Mouse (Mus musculus): ENCODE measurements around the gene Nrip1.

- TF ChIP-seq CTCF (IDR thresholded peaks at IDR 0.05; ENCODE audit: insufficient read depth, low read depth, low read length) (no peak), POLR2A (IDR thresholded peaks at IDR 0.05; ENCODE audit: insufficient read depth, low read depth, low read length) (no peak)
These were observed 35.2 kb upstream of the Nrip1 start for GRCm38 (mm10) chr16:76408696-76409354.
